Mouse (Mus musculus) ES-E14 (cell line): ENCODE measurements at regions not wholly inside any gene's neighbourhood (a gene's known extent, or its start where the extent isn't known, plus 50 kb on each side); places are given as distances from the start of the nearest gene placed in this dataset.

Experiments used
- DNase-seq: peaks from one replicate; pipeline ENCODE4 v3.0.0-alpha.2; 2013; ENCODE audit warnings: low read depth, low spot score
- H3K27ac ChIP-seq: 2 replicates; pipeline ENCODE4 v1.5.1; 2012; ENCODE audit warnings: low read depth, mild to moderate bottlenecking, low read length, moderate library complexity, mixed read lengths; ENCODE audit not compliant: poor library complexity, insufficient read depth, severe bottlenecking
- H3K36me3 ChIP-seq: 2 replicates; pipeline ENCODE4 v1.6.1; 2012; ENCODE audit warnings: mild to moderate bottlenecking, low read length, moderate library complexity, mixed read lengths; ENCODE audit not compliant: control insufficient read depth, poor library complexity, insufficient read depth, severe bottlenecking
- H3K4me1 ChIP-seq, 2 experiments: fragments of 150-350 bp in 1 of 2; sonication (generic) in 1 of 2; 2 replicates each; pipeline ENCODE4 v1.6.1; 2012; ENCODE audit warnings: low read length in 2 of 2, mild to moderate bottlenecking in 1 of 2, mixed read lengths in 1 of 2; ENCODE audit not compliant: control insufficient read depth in 2 of 2, insufficient read depth in 2 of 2, poor library complexity in 1 of 2
- H3K4me3 ChIP-seq, 2 experiments: fragments of 150-350 bp in 1 of 2; sonication (generic) in 1 of 2; 2 replicates each; pipeline ENCODE4 v1.5.1; 2012; ENCODE audit warnings: low read length in 2 of 2, low read depth in 1 of 2, mild to moderate bottlenecking in 1 of 2, mixed read lengths in 1 of 2; ENCODE audit not compliant: insufficient read depth in 1 of 2, poor library complexity in 1 of 2, severe bottlenecking in 1 of 2
- H3K9ac ChIP-seq: 2 replicates; pipeline ENCODE4 v1.6.1; 2012; ENCODE audit warnings: low read depth, mild to moderate bottlenecking, low read length, mixed read lengths; ENCODE audit not compliant: poor library complexity, insufficient read depth, severe bottlenecking
- H3K9me3 ChIP-seq: fragments of 150-350 bp; sonication (generic); 2 replicates; pipeline ENCODE4 v1.6.1; 2012; ENCODE audit warnings: low read depth, mild to moderate bottlenecking, low read length; ENCODE audit not compliant: control insufficient read depth, insufficient read depth
- CHD2 ChIP-seq: IDR thresholded peaks from 2 replicates; pipeline ENCODE4 v1.6.1; 2014; ENCODE audit warnings: mild to moderate bottlenecking, low read depth, low read length, inconsistent platforms
- HCFC1 ChIP-seq: IDR thresholded peaks from 2 replicates; pipeline ENCODE4 v1.6.1; 2012; ENCODE audit warnings: low read length, inconsistent platforms, borderline replicate concordance; ENCODE audit not compliant: insufficient read depth
- MAFK ChIP-seq: IDR thresholded peaks from 2 replicates; pipeline ENCODE4 v1.6.1; 2014; ENCODE audit warnings: mild to moderate bottlenecking, low read depth, low read length, inconsistent platforms; ENCODE audit not compliant: insufficient read depth
- ZC3H11A ChIP-seq: IDR thresholded peaks from 2 replicates; pipeline ENCODE4 v1.6.1; 2012; ENCODE audit warnings: low read depth, mild to moderate bottlenecking, inconsistent platforms, low read length, borderline replicate concordance
- ZNF384 ChIP-seq: IDR thresholded peaks from 2 replicates; pipeline ENCODE4 v1.6.1; 2012; ENCODE audit warnings: low read depth, low read length, inconsistent platforms
- in situ Hi-C, 2 experiments: fragments of 600-800 bp; cut with MboI; formaldehyde crosslinking; loops; one replicate each; pipeline ENCODE4 v1.15.1; 2025; ENCODE audit warnings: low sequenced_read_pairs in 2 of 2, inconsistent platforms in 1 of 2; ENCODE audit not compliant: unreplicated experiment in 2 of 2

DNA sequence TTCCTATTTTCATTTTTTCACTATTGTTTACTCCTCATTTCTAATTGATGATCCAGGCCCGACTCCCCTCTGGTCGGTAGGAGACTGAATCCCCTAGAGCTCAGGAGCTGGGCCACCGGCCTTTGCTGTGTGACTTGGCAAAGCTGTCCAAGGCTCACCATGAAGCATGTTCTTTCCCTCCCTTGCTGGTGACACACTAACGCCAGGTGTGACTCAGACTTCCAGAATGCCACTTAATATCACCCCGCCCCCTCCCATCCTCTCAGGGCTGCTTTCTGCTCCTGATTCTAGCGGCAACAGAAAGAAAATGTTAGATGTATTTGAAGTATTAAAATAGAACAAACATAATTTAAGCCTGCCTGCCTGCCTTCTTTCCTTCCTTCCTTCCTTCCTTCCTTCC is 163.3 kb downstream of the Tex36 start:
- H3K9ac ChIP-seq, result no peak overlapping the region
- H3K4me1 ChIP-seq, result peaks cover 5 to 14% of the 10 kb centered on the region in 2 experiments; a peak in 3 of 4 replicates
- no peak overlapping the region for H3K4me3 ChIP-seq
- no peak for TF ChIP-seq MAFK
- TF ChIP-seq ZNF384, result no peak
- TF ChIP-seq HCFC1, result no peak
- TF ChIP-seq CHD2, result no peak
- TF ChIP-seq ZC3H11A, result no peak
- H3K36me3 ChIP-seq, result no peaks in the 10 kb centered on the region
- no peak overlapping the region for H3K27ac ChIP-seq
- no peaks in the 10 kb centered on the region for H3K9me3 ChIP-seq
- in situ Hi-C loops, result no loop called here
- no peak for DNase-seq

DNA sequence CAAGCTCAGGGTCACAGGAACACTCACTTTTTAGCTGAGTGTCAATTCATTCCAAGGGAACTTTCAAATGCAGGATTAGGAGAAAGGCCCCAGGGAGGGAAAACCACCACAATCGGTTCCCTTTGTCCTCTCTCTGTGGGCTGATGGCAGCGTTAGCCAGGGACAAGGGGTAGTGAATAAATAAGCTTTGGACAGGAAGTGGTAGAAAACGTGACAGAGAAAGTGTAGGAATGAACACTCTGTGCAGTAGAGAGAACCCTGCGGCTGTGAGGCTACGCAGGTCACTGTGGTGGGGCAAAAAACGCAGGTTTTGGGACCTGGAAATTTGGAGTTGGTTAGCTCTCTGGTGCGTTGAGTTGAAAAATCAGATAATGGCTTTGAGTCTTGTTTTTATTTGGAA is 164.1 kb downstream of the Tex36 start:
- Histone ChIP-seq H3K4me3 (no peak overlapping the region), H3K9me3 (no peaks in the 10 kb centered on the region), H3K4me1 (peaks cover 5 to 14% of the 10 kb centered on the region in 2 experiments; a peak in 3 of 4 replicates), H3K27ac (no peak overlapping the region), H3K9ac (no peak overlapping the region), H3K36me3 (no peaks in the 10 kb centered on the region)
- DNase-seq, result peak; percentile 59
- TF ChIP-seq MAFK (no peak), ZC3H11A (no peak), HCFC1 (no peak), ZNF384 (no peak), CHD2 (no peak)
- in situ Hi-C loops, result no loop called here

DNA sequence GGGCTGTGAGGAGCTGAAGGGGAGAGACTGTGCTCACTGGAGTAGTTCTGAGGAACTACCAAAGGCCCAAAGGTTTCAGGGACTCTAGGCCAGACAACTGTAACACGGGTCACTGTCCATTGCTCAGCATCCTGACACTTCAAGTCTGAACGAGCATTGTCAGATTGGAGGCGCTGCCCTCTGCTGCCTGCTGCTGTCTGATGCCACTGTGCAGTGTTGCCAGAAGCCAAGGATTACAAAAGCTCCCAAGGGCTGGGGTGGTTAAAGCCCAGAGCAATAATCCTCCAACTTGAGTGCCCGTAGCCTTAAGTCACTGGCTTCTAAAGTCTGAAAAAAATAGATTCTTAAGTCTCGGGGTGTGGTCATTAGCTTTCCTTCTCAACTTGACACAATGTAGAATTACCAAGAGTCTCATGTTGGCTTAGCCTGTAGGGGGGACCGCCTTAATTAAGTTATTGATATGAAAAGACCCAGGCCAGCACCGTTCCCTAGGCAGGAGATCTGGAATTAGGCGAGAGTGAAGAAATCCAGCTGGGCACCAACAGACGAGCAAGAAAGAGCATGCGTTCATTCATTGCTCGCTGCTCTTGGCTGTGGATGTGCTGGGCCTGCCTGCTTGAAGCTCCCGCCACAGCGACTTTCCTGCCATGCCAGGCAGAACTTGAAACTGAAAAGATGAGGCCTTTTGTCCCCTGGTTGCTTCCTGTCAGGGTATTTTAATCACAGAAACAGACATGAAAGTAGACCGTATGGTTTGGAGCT is 166.2 kb downstream of the Tex36 start:
- Histone ChIP-seq H3K4me3 (no peak overlapping the region), H3K4me1 (peaks cover 5 to 10% of the 10 kb centered on the region in 2 experiments; a peak in 3 of 4 replicates), H3K9ac (no peak overlapping the region), H3K9me3 (no peaks in the 10 kb centered on the region), H3K27ac (no peak overlapping the region), H3K36me3 (no peaks in the 10 kb centered on the region)
- in situ Hi-C loops, result no loop called here
- DNase-seq, result no peak
- no peak for TF ChIP-seq HCFC1
- no peak for TF ChIP-seq MAFK
- TF ChIP-seq CHD2, result no peak
- TF ChIP-seq ZC3H11A, result no peak
- TF ChIP-seq ZNF384, result no peak

DNA sequence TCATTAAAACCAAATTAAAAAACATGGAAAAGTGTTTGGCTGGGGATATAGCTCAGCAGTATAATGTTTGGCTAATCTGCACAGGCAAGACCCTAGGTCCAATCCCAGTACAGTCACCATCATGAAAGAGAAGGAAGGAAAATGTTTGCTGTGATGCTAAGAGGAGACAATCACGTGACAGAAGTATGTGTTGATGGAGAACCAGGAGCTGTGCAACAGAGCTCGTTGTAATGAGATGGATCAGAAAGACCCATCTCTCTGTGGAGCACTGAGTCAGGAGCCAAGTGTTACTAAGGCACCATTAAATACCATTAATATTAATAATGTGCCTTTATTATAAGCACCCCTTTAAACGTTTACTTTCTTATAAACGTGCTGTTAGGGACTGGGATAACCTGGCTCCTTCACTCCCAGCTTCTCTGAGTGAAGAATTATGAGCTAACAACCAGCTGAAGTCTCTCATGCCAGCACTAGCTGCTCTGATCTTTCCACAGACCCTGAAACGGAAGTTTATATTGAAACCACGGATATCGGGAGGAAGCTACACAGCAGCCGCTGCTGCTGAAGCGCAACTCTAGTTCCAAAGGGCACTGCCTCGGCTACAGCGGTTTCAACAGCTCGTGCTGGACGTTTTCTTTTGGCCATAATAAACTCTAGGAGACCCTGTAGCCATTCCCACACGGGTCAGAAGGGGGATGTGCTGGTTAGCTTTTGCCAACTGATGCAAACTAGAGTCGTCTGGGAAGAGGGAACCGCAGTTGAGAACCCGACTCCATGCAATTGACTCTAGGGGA is 167.7 kb downstream of the Tex36 start:
- Histone ChIP-seq H3K9ac (no peak overlapping the region), H3K4me1 (peaks cover 3 to 5% of the 10 kb centered on the region in 2 experiments; a peak in 2 of 4 replicates), H3K9me3 (no peaks in the 10 kb centered on the region), H3K27ac (no peak overlapping the region), H3K4me3 (no peak overlapping the region), H3K36me3 (no peaks in the 10 kb centered on the region)
- no peak for DNase-seq
- in situ Hi-C loops, result no loop called here
- TF ChIP-seq MAFK (no peak), HCFC1 (no peak), ZNF384 (no peak), CHD2 (no peak), ZC3H11A (no peak)
